Mouse (Mus musculus): ENCODE measurements around the gene Ifna14.

- no peak for TF ChIP-seq CTCF (IDR thresholded peaks at IDR 0.05; ENCODE audit: borderline replicate concordance, control insufficient read depth, extremely low read depth, insufficient read depth, low read length, poor library complexity)
- TF ChIP-seq POLR2A (IDR thresholded peaks at IDR 0.05; ENCODE audit: control insufficient read depth, extremely low read depth, insufficient read depth, low read length, poor library complexity), result no peak
These were observed 40.7 kb downstream of the Ifna14 start for GRCm38 (mm10) chr4:88530892-88531291.
